Mouse (Mus musculus): Measurements from ENCODE around the gene Tmx2. TPM values are rescaled to one million over a fixed set of nuclear protein-coding genes. Genes with fewer than 3 reads are reported as not detected.

Gene Tmx2
- total and polyA plus RNA-seq, 3 experiments, result 64.6 to 66.8 TPM; not detected in 1

DNA sequence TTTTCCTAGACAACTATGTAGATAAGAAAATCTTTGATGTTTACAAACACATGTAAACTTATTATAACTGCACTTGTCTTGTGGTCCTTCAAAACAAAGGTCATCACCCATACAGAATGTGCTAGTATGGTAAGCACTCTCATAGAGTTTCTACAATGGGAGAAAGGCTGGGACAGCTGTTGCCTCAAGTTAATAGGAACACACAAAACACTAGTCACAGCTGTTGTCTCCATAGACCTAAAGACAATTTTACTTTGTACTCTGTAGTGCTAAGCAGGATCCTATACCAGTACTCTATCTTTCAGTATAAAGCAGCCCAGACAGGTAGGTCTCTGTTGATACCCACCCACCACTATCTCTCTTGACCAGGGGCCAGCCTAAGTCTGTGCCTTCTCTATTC lies 38.1 kb downstream of the Tmx2 start:
- no peak for TF ChIP-seq MAX (IDR thresholded peaks at IDR 0.05; ENCODE audit: low read length)
- TF ChIP-seq TCF12 (IDR thresholded peaks at IDR 0.05; ENCODE audit: low read depth, low read length), result no peak
- no peak for TF ChIP-seq JUND (IDR thresholded peaks at IDR 0.05; ENCODE audit: low read depth, low read length)
- DNase-seq (ENCODE audit: low read depth, low spot score), result no peak
- H3K9ac ChIP-seq (ENCODE audit: control insufficient read depth, low read depth, low read length, poor library complexity, severe bottlenecking), result no peak overlapping the region
- H3K9me3 ChIP-seq (replicated peaks; ENCODE audit: insufficient read depth, low read length), result no peaks in the 10 kb centered on the region
- H3K27ac ChIP-seq (ENCODE audit: control insufficient read depth, low read depth, low read length), result no peak overlapping the region
- H3K36me3 ChIP-seq (ENCODE audit: control insufficient read depth in 1 of 2, insufficient read depth in 2 of 2, low read length in 2 of 2), result peaks cover 0 to 5% of the 10 kb centered on the region in 2 experiments; a peak in 3 of 4 replicates
- peaks cover 0 to 2% of the 10 kb centered on the region in 2 experiments; a peak in 1 of 4 replicates for H3K4me1 ChIP-seq (ENCODE audit: control insufficient read depth in 1 of 2, insufficient read depth in 2 of 2, low read length in 2 of 2)
- H3K27me3 ChIP-seq (ENCODE audit: control insufficient read depth in 1 of 2, insufficient read depth in 2 of 2, low read length in 2 of 2), result no peaks in the 10 kb centered on the region
- no peak overlapping the region for H3K4me3 ChIP-seq (ENCODE audit: control insufficient read depth in 1 of 2, insufficient read depth in 1 of 2, low read depth in 2 of 2, low read length in 2 of 2)
- peaks cover 31% of the 10 kb centered on the region for H3K79me2 ChIP-seq (ENCODE audit: control insufficient read depth, insufficient read depth, low read length, poor library complexity)

DNA sequence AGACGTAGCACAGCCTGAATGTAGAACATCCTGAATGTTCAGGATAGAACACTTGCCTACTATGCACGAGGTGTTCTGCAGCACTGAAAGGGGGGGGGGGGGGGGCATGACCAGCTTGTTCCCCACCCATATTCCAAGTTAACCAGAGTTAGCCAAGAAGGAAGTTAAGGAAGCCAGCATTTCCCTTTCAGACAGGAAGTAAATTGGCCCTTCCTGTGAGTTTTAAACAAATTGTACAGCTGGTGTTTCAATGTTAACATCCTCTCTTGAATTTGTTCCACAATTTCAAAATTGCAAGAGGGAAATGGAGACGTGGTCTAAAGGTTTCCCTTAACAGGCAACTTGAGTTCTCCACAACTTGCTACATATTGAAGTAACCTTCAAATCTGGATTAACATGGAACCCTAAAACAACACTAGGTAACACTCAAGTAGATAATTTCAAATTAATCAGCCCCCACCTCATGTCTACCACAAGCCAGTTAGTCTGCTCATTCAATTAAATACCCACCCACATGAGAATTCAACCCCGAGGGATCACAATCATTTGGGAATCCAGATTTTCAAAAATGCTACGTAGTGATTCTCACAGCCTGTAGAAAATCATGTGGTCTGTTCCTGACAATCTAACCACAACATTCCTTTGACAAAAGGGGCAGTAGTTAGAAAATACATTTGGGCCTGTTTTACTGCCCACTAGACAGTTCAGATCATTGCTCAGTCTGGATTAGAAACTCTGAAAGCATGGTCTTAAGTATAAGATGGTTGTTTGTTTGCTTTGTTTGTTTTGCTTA lies 40.3 kb downstream of the Tmx2 start:
- Histone ChIP-seq H3K4me1 (ENCODE audit: control insufficient read depth in 1 of 2, insufficient read depth in 2 of 2, low read length in 2 of 2) (peaks cover 7 to 10% of the 10 kb centered on the region in 2 experiments), H3K9ac (ENCODE audit: control insufficient read depth, low read depth, low read length, poor library complexity, severe bottlenecking) (no peak overlapping the region), H3K9me3 (replicated peaks; ENCODE audit: insufficient read depth, low read length) (no peaks in the 10 kb centered on the region), H3K27ac (ENCODE audit: control insufficient read depth, low read depth, low read length) (no peak overlapping the region), H3K27me3 (ENCODE audit: control insufficient read depth in 1 of 2, insufficient read depth in 2 of 2, low read length in 2 of 2) (no peaks in the 10 kb centered on the region), H3K4me3 (ENCODE audit: control insufficient read depth in 1 of 2, insufficient read depth in 1 of 2, low read depth in 2 of 2, low read length in 2 of 2) (no peak overlapping the region), H3K36me3 (ENCODE audit: control insufficient read depth in 1 of 2, insufficient read depth in 2 of 2, low read length in 2 of 2) (peaks cover 0 to 10% of the 10 kb centered on the region in 2 experiments; a peak in 3 of 4 replicates), H3K79me2 (ENCODE audit: control insufficient read depth, insufficient read depth, low read length, poor library complexity) (peaks cover 31% of the 10 kb centered on the region)
- DNase-seq (ENCODE audit: low read depth, low spot score), result no peak
- TF ChIP-seq POLR2AphosphoS5 (IDR thresholded peaks at IDR 0.05; ENCODE audit: borderline replicate concordance, low read depth, low read length), result no peak
- no peak for TF ChIP-seq CTCF (IDR thresholded peaks at IDR 0.05 in 2 of 3, conservative IDR thresholded peaks at IDR 0.05 in 1 of 3; ENCODE audit: control insufficient read depth in 1 of 3, insufficient read depth in 1 of 3, low read depth in 2 of 3, low read length in 3 of 3, poor library complexity in 1 of 3, severe bottlenecking in 1 of 3)
- no peak for TF ChIP-seq ZC3H11A (IDR thresholded peaks at IDR 0.05; ENCODE audit: low read depth, low read length)
- no peak for TF ChIP-seq MYB (IDR thresholded peaks at IDR 0.05; ENCODE audit: low read depth, low read length)
- no peak for TF ChIP-seq ZKSCAN1 (IDR thresholded peaks at IDR 0.05; ENCODE audit: low read depth, low read length)
- no peak for TF ChIP-seq E2F4 (IDR thresholded peaks at IDR 0.05; ENCODE audit: borderline replicate concordance, low read depth, low read length)
- TF ChIP-seq USF2 (IDR thresholded peaks at IDR 0.05; ENCODE audit: borderline replicate concordance in 1 of 2, insufficient read depth in 1 of 2, low read depth in 1 of 2, low read length in 2 of 2), result no peak
- no peak for TF ChIP-seq MXI1 (IDR thresholded peaks at IDR 0.05; ENCODE audit: low read depth, low read length)
- TF ChIP-seq CHD2 (IDR thresholded peaks at IDR 0.05; ENCODE audit: low read length), result no peak
- TF ChIP-seq POLR2AphosphoS2 (IDR thresholded peaks at IDR 0.05; ENCODE audit: low read length), result no peak
- TF ChIP-seq MAX (IDR thresholded peaks at IDR 0.05; ENCODE audit: low read length), result no peak
- TF ChIP-seq CHD1 (IDR thresholded peaks at IDR 0.05; ENCODE audit: low read depth, low read length), result no peak
- TF ChIP-seq USF1 (IDR thresholded peaks at IDR 0.05; ENCODE audit: low read depth, low read length), result no peak
- TF ChIP-seq TCF12 (IDR thresholded peaks at IDR 0.05; ENCODE audit: low read depth, low read length), result no peak
- no peak for TF ChIP-seq RCOR1 (IDR thresholded peaks at IDR 0.05; ENCODE audit: low read depth, low read length)
- no peak for TF ChIP-seq HCFC1 (IDR thresholded peaks at IDR 0.05; ENCODE audit: low read depth, low read length)
- TF ChIP-seq ETS1 (IDR thresholded peaks at IDR 0.05; ENCODE audit: low read depth, low read length), result no peak

Measured in MEL (cell line).